Mouse (Mus musculus) embryo, embryonic 10 days (tissue): Measurements from ENCODE around the gene F11r.
"Not testable (repeated sequence)": the region's sequence is repeated elsewhere in the genome, so short reads cannot be mapped to it uniquely, and the experiment has no call there.

Source experiments
- DNase-seq: peaks from one replicate; pipeline ENCODE4 v3.0.0-alpha.2; 2015; ENCODE audit warnings: low spot score

F11r gene

DNA sequence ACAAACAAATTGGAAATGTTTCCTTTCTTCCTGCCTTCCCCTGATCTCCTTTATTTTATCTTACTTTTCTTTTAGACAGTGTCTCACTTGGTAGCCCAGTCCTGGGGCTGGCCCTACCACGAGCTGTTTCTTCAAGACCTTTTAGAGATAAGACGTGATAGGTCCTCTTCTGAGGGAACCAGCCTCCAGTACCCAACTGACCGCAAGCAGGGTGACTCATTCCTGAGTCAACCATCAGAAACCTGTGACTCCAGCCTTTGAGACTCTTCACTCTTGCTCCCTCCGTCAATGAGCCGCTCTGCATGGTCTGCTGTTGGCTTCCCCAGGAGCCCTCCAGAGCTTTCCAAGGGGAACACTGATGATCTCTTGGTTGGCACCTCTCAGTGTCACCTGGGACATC is 33.6 kb downstream of the F11r start:
- DNase-seq = no peak

DNA sequence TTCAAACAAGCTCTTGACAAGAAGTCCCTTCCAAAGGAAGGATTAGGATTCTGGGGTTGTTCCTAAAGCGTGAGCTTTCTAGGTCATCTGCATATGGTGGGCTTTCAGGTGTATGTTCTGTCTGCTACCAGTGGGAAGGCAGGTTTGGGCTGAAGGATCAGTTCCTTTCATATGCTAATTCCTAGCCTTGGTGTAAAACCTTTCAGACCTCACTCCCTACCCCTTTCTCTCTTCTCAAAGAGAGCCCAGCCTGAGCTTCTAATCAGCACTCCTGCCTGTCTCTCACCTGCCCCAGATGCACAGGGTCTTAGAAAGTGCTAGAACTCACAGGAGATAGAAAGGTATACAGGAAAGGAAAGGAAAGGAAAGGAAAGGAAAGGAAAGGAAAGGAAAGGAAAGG is 34.1 kb downstream of the F11r start:
- DNase-seq = no peak

DNA sequence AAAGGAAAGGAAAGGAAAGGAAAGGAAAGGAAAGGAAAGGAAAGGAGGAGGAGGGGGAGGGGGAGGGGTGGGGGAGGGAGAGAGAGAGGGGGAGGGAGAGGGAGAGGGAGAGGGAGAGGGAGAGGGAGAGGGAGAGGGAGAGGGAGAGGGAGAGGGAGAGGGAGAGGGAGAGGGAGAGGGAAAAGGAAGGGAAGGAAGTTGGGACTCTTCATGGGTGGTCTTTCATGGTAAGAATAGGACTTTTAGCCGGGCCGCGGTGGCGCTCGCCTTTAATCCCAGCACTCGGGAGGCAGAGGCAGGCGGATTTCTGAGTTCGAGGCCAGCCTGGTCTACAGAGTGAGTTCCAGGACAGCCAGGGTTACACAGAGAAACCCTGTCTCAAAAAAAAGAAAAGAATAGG is 34.6 kb downstream of the F11r start:
- not testable (repeated sequence) for DNase-seq

DNA sequence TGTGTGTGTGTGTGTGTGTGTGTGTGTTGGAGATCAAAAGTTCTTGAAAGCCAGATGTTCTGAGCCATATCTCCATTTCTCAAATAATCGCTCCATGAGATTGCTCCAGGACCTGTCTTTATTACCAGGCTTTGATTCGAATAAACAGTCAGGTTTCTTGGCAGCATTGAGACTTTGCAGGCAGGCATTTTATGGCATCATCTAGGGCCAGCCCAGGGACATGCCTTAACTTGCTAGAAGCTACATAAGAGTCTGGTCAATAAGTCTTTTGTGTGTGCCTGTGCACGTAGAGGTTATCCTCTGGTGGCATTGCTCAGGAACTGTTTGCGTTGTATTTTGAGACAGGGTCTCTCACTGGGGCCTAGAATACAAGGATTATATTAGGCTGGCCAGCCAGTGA is 36.2 kb downstream of the F11r start:
- no peak for DNase-seq

DNA sequence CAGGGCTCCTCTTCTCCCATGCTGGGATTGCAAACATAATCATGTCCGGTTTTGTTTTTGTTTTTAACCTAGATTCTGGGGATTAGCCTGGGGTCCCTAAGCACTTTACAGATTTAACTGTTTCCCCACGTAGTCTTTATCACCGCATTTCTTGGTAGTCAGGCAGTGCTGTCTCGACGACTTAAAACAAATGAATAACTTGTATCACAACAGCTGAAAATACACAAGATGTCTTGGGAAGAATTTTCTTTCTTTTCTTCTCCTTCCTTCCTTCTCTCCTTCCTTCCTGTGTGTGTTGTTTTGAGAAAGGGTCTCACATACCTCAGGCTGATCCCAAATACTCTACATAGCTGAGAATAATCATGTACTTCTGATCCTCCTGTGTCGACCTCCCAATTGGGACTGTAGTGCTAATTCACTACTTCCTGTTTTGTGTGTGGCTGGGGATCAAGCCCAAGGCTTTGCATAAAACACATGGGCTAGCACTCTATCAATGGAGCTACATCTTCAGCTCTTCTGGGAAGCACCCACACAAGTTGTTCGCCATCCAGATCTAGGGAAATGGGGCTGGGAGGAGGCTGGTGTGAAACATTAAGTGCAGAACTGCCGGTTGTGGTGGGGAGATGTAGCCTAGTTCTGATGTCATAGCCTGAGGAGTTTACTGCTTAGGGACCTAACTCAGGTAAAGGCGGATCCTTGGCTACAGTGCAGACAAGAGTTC is 36.7 kb downstream of the F11r start:
- no peak for DNase-seq

DNA sequence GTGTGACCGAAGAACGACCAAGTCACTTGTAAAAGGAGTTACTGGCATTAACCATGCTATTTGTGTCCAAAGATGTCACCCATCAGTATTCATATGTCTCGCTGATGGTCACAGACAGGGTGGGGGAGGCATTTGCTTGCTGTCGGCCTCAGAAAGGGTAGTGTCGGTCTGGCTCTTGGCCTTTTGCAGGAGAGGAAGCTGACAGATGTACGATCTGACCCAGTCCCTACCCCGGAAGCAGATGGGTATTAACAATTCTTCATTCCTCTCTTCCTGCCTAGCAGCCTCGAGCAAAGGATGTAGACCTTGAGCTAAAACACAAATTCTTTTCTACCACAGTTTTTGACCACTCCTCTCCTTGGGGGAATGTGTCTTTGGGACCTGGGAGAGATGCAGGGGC is 39.8 kb downstream of the F11r start:
- DNase-seq = no peak

DNA sequence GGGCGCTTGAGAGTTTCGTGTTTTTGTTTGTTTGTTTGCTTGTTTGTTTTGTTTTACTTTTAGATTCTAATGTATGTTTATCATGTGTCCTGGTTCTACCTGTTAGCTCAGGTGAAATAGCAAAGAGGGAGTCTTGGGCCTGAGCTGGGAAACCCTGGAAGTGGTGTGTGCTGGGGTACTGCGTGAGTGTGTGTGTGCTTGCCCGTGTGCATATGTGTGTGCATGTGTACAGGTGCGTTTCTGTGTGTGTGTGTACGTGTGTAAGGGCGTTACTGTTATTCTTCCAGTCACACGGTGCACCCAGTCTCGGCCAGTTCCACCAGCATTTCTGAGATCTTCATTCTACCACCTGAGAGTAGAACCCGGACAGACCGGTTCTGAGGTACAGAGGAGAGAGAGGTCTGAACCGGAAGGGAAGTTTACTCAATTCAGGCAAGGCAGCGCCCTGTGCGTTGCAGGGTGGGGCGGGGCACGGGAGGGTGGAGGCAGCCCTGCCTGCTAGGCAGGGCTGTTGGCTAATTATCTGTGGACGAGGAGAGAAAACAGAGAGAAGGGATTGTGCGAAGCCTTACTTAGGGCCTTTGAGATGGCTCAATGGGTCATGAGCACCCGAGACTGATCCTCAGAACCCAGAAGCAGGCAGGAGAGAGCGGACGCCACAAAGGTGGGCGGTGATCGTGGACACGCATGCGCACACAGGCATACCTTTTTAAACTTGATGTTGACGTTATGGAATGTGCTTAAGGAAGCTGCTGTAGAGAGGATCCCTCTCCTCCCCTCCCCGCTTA is 40.6 kb downstream of the F11r start:
- DNase-seq = no peak

DNA sequence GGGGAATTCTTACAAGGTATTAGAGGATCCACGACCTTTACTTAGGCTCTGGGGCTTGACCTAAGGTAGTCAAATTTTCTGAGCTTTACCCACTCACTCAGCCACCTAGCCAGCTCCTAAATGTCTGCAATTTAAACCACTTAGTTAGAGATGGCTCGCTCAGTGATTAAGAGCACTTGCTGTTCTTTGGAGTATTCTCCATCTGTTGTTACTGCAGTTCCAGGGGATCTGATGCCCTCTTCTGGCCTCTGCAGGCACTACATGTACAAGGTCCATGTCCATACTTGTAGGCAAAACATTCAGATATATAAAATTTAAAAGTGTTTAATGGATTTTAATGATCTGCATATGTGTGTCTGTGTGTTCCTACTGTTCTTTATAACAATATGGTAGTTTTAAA is 41.6 kb downstream of the F11r start:
- DNase-seq = peak; percentile 67

DNA sequence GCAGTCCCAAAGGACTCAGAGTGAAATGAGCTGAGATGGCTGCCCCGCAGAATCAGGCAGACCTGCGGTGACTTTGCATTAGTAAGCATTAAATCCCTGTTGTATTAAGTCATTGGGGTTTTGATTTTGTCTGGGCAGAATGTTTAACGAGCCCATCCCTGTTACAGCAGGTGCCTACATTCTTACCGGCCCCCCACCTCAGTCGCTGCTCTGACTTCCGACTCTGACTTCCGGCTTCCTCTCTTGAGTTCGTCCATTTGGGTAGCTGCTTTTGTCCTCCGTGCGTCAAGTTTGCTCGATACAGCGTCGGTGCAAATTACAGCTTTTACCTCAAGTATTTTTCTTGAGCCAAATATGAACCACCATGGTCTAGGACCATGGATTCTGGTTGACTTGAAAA is 56.9 kb downstream of the F11r start:
- DNase-seq = no peak

DNA sequence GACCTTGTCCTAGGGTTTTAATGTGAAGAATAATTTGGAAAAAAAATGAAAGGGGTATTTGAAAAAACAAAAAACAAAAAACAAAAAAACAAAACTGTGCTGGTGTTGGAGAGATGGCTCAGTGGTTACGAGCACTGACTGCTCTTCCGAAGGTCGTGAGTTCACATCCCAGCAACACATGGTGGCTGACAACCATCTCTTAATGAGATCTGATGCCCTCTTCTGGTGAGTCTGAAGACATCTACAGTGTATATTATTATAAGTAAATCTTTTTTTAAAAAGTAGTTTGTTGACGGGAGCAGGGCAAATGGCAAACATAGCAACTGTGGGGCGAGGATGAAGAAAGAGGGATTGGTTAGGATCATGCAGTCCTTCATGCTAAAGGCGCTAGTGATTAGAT is 58.0 kb downstream of the F11r start:
- DNase-seq = no peak

DNA sequence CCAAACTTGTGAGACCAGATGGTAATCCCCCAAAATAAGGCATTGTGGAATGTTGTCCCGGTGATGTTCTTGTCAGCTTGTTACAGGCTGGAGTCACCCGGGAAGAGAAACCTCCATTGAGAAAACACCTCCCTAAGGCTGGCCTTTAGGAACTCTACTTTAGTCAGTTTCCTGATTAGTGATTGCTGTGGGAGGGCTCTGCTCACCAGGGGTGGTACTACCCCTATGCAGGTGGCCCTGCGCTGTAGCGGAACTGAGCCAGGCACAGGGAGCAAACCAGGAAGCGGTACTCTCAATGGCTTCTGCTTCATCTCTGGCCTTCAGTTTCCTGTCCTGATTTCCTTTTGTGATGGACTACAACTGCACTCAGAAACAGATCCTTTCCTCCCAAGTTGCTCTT is 62.5 kb downstream of the F11r start:
- DNase-seq = no peak

DNA sequence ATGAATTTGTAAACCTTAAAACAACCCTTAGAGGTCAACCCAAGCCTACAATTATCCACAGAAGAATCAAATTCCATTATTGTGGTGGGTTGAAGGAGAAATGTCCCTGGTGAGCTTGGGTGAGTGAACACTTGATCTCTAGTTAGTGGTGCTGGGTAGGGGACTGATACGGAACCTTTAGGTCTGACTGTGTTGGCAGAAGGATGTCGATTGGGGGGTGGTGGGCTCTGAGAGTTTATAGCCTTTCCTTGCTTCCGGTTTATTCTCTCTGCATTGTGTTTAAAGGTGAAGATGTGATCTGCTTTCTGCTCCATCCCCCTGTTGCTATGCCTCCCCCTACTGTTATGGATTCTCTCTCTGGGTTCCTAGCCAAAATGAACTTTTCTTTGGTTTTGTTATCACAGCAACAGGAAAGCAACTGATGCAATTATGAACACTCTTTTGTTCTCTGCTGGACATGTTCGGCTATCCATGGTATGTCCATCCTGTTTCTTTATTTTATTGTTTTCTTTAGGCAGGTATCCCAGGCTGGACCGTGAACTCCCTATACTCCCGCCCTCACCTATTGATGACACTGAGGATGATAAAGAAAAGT is 63.8 kb downstream of the F11r start:
- DNase-seq = no peak

DNA sequence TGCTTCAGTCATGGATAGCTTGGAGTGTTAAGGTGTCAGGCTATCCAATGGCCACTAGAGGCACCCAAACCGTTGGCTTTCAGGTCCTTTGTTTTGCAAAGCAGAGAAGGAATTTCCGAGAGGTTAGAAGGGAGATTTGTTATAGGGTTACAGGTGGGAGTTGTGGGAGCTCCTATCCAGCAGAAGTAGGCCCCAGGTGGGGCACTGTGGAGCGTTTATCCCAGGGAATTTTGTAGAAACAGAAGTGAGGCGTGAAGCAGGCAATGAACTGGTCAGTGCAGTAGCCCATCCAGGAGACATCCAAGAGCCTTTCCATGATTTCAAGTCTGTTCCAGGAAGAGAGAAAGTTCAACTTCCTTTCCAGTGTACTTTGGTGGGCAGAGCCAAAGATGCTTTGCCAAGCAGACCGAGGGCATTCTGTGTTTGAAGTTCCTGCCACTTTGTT is 64.3 kb downstream of the F11r start:
- peak; percentile 83 for DNase-seq

DNA sequence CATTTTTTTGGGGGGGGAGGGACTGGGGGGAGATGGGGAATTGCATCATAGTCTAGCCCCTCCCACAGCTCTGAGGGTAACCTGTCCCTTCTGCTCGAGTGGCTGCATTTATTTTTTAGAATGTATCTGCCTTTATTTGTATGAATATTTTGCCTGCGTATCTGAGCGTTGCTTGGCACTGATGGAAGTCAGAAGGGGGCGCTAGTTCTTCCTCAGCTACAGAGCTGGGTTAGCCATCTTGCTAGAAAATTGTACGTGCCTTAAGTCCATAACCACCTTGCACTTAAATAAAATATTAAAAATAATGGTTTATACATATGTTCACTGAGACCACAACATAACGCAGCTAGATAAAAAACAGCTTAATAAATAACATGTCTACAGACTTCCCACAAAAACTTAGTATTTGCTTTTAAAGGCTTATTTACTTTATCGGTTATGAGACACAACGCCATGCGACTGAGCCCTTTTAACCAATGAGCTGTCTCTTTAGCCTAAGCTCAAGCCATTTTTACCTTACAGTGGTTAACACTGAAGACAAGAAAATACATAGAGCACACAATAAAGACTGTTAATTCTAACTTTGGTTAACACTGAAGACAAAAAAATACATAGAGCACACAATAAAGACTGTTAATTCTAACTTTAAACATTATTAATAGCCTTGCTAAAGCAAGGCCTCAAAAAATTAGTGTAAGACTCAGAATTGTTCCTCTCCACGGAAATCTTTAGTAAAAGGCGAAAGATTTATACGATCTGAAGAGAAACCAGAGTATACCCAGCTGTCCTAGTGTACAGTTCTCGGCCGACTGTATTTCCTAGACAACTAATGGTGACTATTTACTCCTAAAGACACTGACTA is 65.3 kb downstream of the F11r start:
- peak; percentile 86 for DNase-seq

DNA sequence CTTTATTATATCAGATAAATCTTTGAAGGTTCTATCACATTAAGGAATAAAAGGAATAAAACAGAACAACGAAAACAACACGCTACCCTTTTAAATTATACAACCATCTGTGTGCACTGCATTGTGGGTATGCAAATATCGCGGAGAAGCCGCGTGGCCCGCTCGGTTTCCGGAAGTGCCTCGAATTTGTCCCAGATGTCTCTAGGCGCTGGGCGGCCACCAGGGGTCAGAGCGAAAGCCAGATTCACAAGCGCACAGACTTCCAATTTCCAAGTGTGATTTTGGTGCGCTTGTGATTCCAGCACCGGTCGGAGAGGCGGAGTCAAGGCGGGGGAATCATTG is 65.9 kb downstream of the F11r start, which contains the start of gene Alyref2:
TSS of gene Alyref2 (plus strand) at position 229 of the 342 bp plus-strand sequence.
- DNase-seq = peak; percentile 96

DNA sequence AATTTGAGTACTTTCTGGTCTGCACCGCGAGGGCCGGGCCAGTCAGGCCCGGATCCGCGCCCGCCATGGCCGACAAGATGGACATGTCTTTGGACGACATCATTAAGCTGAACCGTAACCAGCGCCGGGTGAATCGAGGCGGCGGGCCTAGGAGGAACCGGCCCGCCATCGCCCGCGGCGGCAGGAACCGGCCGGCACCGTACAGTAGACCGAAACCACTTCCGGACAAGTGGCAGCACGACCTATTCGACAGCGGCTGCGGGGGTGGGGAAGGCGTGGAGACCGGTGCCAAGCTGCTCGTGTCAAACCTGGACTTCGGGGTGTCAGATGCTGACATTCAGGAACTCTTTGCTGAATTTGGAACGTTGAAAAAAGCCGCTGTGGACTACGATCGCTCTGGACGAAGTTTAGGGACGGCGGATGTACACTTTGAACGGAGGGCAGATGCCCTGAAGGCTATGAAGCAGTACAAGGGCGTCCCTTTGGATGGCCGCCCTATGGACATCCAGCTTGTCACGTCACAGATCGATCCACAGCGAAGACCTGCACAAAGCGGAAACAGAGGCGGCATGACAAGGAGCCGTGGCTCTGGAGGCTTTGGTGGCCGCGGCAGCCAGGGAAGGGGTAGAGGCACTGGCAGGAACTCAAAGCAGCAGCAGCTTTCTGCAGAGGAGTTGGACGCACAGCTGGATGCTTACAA is 66.4 kb downstream of the F11r start:
- DNase-seq = peak; percentile 80

DNA sequence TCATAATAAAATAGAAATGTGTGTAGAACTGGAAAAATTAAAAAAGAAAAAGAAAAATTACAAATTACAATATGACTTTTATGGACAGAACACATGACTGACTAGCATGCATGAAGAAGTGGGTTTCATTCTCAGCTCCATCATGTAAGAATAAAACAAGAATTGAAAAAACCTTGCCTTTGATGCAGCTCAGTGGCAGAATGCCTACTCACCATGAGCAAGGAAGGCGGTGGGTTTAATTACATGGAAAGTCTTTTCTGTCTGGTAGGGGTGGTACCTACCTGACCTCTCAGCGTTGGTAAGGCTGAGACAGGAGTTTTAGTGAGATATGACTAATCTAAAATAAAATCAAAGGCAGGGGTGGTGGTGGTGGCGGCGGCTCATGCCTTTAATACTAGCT is 67.3 kb downstream of the F11r start:
- DNase-seq = no peak

DNA sequence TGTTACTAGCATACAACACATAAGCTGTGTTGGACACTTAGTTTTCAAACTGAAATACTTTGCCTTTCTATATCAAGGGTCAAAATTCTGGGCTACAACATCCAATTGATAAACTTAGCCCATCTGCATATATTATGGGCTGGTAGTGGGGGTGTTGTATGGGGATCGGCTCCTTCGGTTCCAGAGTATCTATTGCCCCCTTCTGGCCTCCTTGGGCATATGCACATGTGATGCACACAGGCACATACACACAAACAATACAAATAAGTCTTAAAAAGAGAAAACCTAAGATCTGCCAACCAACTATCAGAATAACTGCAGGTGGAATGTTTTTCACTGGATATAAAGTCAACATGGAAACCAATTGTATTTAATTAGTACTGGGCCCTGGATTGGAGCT is 75.9 kb downstream of the F11r start:
- DNase-seq = no peak

DNA sequence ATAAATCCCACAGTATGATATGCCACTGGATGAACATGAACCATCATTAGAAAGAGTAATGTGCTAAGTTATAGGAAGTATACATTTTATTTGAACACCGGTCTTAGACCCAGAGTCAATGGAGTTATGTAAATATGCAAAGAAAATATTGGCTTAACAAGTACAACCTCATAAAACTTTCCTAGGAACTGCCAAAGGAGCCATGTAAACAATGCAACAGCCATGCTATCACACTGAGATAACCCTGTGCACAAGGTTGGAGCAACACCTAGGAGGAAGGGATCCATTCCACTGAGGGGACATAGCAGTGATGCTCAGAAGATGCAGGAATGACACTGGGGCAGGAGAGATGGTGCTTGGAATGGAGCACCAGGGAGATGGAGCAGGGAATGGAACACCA is 76.4 kb downstream of the F11r start:
- DNase-seq = no peak
